8 mouse cellular contexts compared by ENCODE assay signal in the genomic region with DNA sequence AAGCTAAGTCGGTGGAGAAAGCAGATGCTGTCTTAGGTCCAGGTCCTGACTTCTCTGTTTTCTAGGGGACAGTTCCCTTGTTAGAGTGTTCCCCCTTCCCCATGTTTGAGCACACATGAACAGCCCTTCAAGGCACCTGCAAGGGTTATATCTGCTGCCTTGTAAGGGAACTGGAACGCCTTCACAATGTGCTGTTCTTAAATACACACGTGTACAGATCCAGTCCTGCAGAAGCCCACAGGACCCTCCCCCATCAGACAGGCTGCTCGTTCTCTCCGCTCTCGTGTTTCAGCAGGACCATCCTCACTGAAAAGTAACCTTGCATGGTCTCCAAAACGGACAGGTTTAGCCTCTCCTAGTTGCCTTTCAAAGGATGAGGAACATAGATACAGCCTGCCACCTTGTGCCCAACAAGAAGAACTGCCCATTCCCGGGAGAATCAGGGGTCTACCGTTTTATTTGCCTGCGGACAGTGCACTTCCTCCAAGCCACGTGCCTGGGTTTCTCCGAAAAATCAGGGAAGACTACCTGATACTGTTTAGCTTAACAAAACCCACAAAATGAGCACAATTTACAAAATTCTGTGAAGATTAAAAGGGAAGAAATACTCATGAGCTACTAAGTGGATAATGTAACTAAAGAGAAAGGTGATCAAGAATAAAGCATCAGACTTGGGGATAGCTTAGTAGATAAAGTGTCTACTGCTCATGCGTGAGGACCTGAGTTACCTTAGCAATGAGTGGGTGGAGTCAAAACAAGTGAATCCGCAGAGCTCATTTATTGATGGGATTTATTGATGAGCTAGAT. TPM values are rescaled to one million over a fixed set of nuclear protein-coding genes. Genes with fewer than 3 reads are reported as not detected.
DNase-seq lines count a peak whose midpoint lies in the region; ATAC-seq and TF ChIP-seq lines count a peak whose summit lies in the region.

No protein-coding gene starts in this region.

- no peaks in the 10 kb centered on the region for H3K4me1 ChIP-seq in heart, embryonic 13.5 days
- no peaks in the 10 kb centered on the region for H3K4me1 ChIP-seq in heart, embryonic 10.5 days
- H3K4me1 ChIP-seq in ES-E14 (ENCODE audit: control insufficient read depth in 2 of 2, insufficient read depth in 2 of 2, low read length in 2 of 2, poor library complexity in 1 of 2), result no peaks in the 10 kb centered on the region
- no peaks in the 10 kb centered on the region for H3K4me1 ChIP-seq in hindbrain, embryonic 14.5 days (replicated peaks; ENCODE audit: control insufficient read depth, insufficient read depth, low read length)
- no peaks in the 10 kb centered on the region for H3K4me1 ChIP-seq in stomach, embryonic 16.5 days (ENCODE audit: control insufficient read depth, insufficient read depth, low read length)

- ATAC-seq in heart, embryonic 13.5 days (ENCODE audit: extremely low read depth, insufficient number of reproducible peaks, low FRiP score, low TSS enrichment), result no peak
- peak; percentile 79 for ATAC-seq in hindbrain, embryonic 14.5 days (ENCODE audit: low FRiP score)
- ATAC-seq in stomach, embryonic 16.5 days (ENCODE audit: insufficient read depth, low FRiP score), result peak; percentile 21; the same call in 1 of the 2 replicates

- H3K4me2 ChIP-seq in heart, embryonic 13.5 days, result peak overlapping the region; percentile 46
- H3K4me2 ChIP-seq in hindbrain, embryonic 14.5 days (replicated peaks), result peak overlapping the region; percentile 19; the same call in 1 of the 2 replicates
- H3K4me2 ChIP-seq in stomach, embryonic 16.5 days (ENCODE audit: low read depth, low read length), result 0 out of 2 replicates have a peak overlapping the region, but pooled peaks have one; percentile 29

- H3K27me3 ChIP-seq in heart, embryonic 13.5 days (replicated peaks), result peaks cover 21% of the 10 kb centered on the region; the same call in 1 of the 2 replicates
- H3K27me3 ChIP-seq in heart, embryonic 10.5 days (ENCODE audit: insufficient read depth, poor library complexity, severe bottlenecking), result no peaks in the 10 kb centered on the region
- H3K27me3 ChIP-seq in hindbrain, embryonic 14.5 days (ENCODE audit: control insufficient read depth, insufficient read depth, low read length), result no peaks in the 10 kb centered on the region
- no peaks in the 10 kb centered on the region for H3K27me3 ChIP-seq in stomach, embryonic 16.5 days (ENCODE audit: control insufficient read depth, insufficient read depth, low read length)

- no peak overlapping the region for H3K4me3 ChIP-seq in heart, embryonic 13.5 days
- H3K4me3 ChIP-seq in heart, embryonic 10.5 days, result no peak overlapping the region
- H3K4me3 ChIP-seq in ES-E14 (ENCODE audit: insufficient read depth in 1 of 2, low read depth in 1 of 2, low read length in 2 of 2, poor library complexity in 1 of 2, severe bottlenecking in 1 of 2), result no peak overlapping the region
- no peak overlapping the region for H3K4me3 ChIP-seq in hindbrain, embryonic 14.5 days (replicated peaks; ENCODE audit: low read length)
- H3K4me3 ChIP-seq in stomach, embryonic 16.5 days (replicated peaks; ENCODE audit: low read length), result no peak overlapping the region; the same call in 1 of the 2 replicates

- WGBS in heart, embryonic 13.5 days, result 21% methylated on average over 14 of the region's 14 CpGs
- WGBS in heart, embryonic 10.5 days, result 29% methylated on average over 14 of the region's 14 CpGs
- 24% methylated on average over 14 of the region's 14 CpGs for WGBS in hindbrain, embryonic 14.5 days
- 18% methylated on average over 14 of the region's 14 CpGs for WGBS in stomach, embryonic 16.5 days

- intact Hi-C loops in gastrocnemius, postnatal 36 days (cut with DNase I), result loop anchor here (5.0 kb wide), 3 partner anchors 107 to 268 kb away; no protein-coding TSS in a partner anchor

- no peak overlapping the region for H3K9ac ChIP-seq in heart, embryonic 13.5 days
- H3K9ac ChIP-seq in ES-E14 (ENCODE audit: insufficient read depth, low read depth, low read length, poor library complexity, severe bottlenecking), result no peak overlapping the region
- H3K9ac ChIP-seq in hindbrain, embryonic 14.5 days, result no peak overlapping the region
- H3K9ac ChIP-seq in stomach, embryonic 16.5 days (ENCODE audit: low read length), result 0 out of 2 replicates have a peak overlapping the region, but pooled peaks have one; percentile 33

- in situ Hi-C loops in ES-E14 (cut with MboI; ENCODE audit: low sequenced_read_pairs in 2 of 2, unreplicated experiment in 2 of 2), result loop anchor here in 1 of 2 experiments (5.0 to 25.0 kb wide), 2 partner anchors 118 to 353 kb away; a partner anchor contains a TSS

- DNase-seq in heart, embryonic 10.5 days (ENCODE audit: low spot score), result no peak
- DNase-seq in ES-E14 (ENCODE audit: low read depth, low spot score), result peak; percentile 68
- DNase-seq in embryo, embryonic 11.5 days (ENCODE audit: low read depth, low spot score), result peak; percentile 51
- peak; percentile 82 for DNase-seq in hindbrain, embryonic 14.5 days (ENCODE audit: low spot score)
- DNase-seq in lung, postnatal 14 days, result peak; percentile 35
- no peak for DNase-seq in gastrocnemius, postnatal 36 days

- no peaks in the 10 kb centered on the region for H3K36me3 ChIP-seq in heart, embryonic 13.5 days
- no peaks in the 10 kb centered on the region for H3K36me3 ChIP-seq in heart, embryonic 10.5 days
- no peaks in the 10 kb centered on the region for H3K36me3 ChIP-seq in ES-E14 (ENCODE audit: control insufficient read depth, insufficient read depth, low read length, poor library complexity, severe bottlenecking)
- H3K36me3 ChIP-seq in hindbrain, embryonic 14.5 days (replicated peaks; ENCODE audit: control insufficient read depth, insufficient read depth), result no peaks in the 10 kb centered on the region
- no peaks in the 10 kb centered on the region for H3K36me3 ChIP-seq in stomach, embryonic 16.5 days (ENCODE audit: control insufficient read depth, insufficient read depth, low read length)

- H3K27ac ChIP-seq in heart, embryonic 13.5 days (replicated peaks), result no peak overlapping the region
- H3K27ac ChIP-seq in heart, embryonic 10.5 days, result no peak overlapping the region
- H3K27ac ChIP-seq in ES-E14 (ENCODE audit: insufficient read depth, low read depth, low read length, poor library complexity, severe bottlenecking), result no peak overlapping the region
- no peak overlapping the region for H3K27ac ChIP-seq in hindbrain, embryonic 14.5 days
- H3K27ac ChIP-seq in stomach, embryonic 16.5 days (ENCODE audit: low read length), result no peak overlapping the region

- no peaks in the 10 kb centered on the region for H3K9me3 ChIP-seq in heart, embryonic 13.5 days
- H3K9me3 ChIP-seq in heart, embryonic 10.5 days, result no peaks in the 10 kb centered on the region
- no peaks in the 10 kb centered on the region for H3K9me3 ChIP-seq in ES-E14 (ENCODE audit: control insufficient read depth, insufficient read depth, low read depth, low read length)
- no peaks in the 10 kb centered on the region for H3K9me3 ChIP-seq in hindbrain, embryonic 14.5 days (ENCODE audit: control insufficient read depth, low read length)
- H3K9me3 ChIP-seq in stomach, embryonic 16.5 days (replicated peaks; ENCODE audit: control insufficient read depth, low read length), result no peaks in the 10 kb centered on the region

TF ChIP-seq in ES-E14, 5 proteins besides CTCF, POLR2A, EP300 and RAD21:
- TF ChIP-seq MAFK (IDR thresholded peaks at IDR 0.05; ENCODE audit: insufficient read depth, low read depth, low read length) (no peak), ZC3H11A (IDR thresholded peaks at IDR 0.05; ENCODE audit: borderline replicate concordance, low read depth, low read length) (peak; percentile 89), HCFC1 (IDR thresholded peaks at IDR 0.05; ENCODE audit: borderline replicate concordance, insufficient read depth, low read length) (no peak), ZNF384 (IDR thresholded peaks at IDR 0.05; ENCODE audit: low read depth, low read length) (no peak)
TF ChIP-seq in ES-E14: peak in this region for 1.

RNA-seq across cellular contexts. Expression of a gene that starts 14.8 kb away (rescaled TPM):
- not detected in 2 replicates for polyA plus RNA-seq in heart, embryonic 13.5 days (2015; fragmentation: Nextera tagmentation; extraction: Ambion mirVana)
- polyA plus RNA-seq in heart, embryonic 10.5 days (2016; fragmentation: Nextera tagmentation; extraction: Ambion mirVana), result not detected in 2 replicates
- not detected in 2 replicates for total RNA-seq in ES-E14 (2012; rRNA removed)
- polyA plus RNA-seq in hindbrain, embryonic 14.5 days (2014; fragmentation: Nextera tagmentation; extraction: Ambion mirVana), result not detected in 2 replicates
- not detected in 2 replicates for polyA plus RNA-seq in stomach, embryonic 16.5 days (2015; fragmentation: Nextera tagmentation; extraction: Ambion mirVana)
- not detected for total RNA-seq in gastrocnemius, postnatal 36 days (2021)

RNA-seq across cellular contexts. Expression of a gene that starts 40.9 kb away (rescaled TPM):
- polyA plus RNA-seq in heart, embryonic 13.5 days (2015; fragmentation: Nextera tagmentation; extraction: Ambion mirVana), result 0.06 and 0.17 TPM in 2 replicates
- not detected in 2 replicates for polyA plus RNA-seq in heart, embryonic 10.5 days (2016; fragmentation: Nextera tagmentation; extraction: Ambion mirVana)
- total RNA-seq in ES-E14 (2012; rRNA removed), result not detected in 2 replicates
- not detected in 2 replicates for polyA plus RNA-seq in hindbrain, embryonic 14.5 days (2014; fragmentation: Nextera tagmentation; extraction: Ambion mirVana)
- polyA plus RNA-seq in stomach, embryonic 16.5 days (2015; fragmentation: Nextera tagmentation; extraction: Ambion mirVana), result 0.28 and 0.81 TPM in 2 replicates
- not detected for total RNA-seq in gastrocnemius, postnatal 36 days (2021)

Comparison
In these comparisons a context has a peak if more than half of its experiments do, and no peak if none do; other contexts are left out.
1. DNase-seq: peak in ES-E14 (single experiment), embryo, embryonic 11.5 days (single experiment), hindbrain, embryonic 14.5 days (single experiment) and lung, postnatal 14 days (single experiment); none in heart, embryonic 10.5 days (single experiment) and gastrocnemius, postnatal 36 days (0 of 2).
2. Peak in every context shown above with its lines, with median percentiles within 50 percentile points of each other: H3K4me2 ChIP-seq.